Mouse (Mus musculus): ENCODE data around the gene Sun5.
"Not testable (repeated sequence)": the region's sequence is repeated elsewhere in the genome, so short reads cannot be mapped to it uniquely, and the experiment has no call there.

Gene Sun5

GRCm38 (mm10) chr2:153809921-153810320 is 61.0 kb downstream of the Sun5 start:
- in situ Hi-C loops (cut with MboI, MseI): no loop called here

- in situ Hi-C loops (cut with MboI, MseI): no loop called here
These were observed 62.0 kb downstream of the Sun5 start for GRCm38 (mm10) chr2:153808841-153809240.

DNA sequence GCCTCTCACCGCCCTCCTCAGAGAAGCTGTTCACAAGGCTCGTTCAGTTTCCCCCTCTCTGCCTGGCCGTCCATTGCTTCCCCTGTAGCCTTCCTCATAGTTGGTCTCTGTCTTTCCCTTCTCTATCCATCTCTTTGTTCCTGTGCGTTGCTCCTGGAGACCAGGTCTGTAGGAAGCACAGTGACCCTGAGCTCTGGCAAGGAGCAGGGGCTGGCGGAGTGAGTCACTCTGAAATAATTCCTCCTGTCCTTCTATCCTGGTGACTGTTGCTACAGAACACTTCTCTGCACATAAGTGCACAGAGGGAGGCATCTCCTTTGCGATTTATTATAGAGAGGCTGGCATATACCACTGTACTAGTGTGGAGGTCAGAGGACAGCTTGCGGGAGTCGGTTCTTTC is 62.7 kb downstream of the Sun5 start:
- in situ Hi-C loops (cut with MboI, MseI): no loop called here

DNA sequence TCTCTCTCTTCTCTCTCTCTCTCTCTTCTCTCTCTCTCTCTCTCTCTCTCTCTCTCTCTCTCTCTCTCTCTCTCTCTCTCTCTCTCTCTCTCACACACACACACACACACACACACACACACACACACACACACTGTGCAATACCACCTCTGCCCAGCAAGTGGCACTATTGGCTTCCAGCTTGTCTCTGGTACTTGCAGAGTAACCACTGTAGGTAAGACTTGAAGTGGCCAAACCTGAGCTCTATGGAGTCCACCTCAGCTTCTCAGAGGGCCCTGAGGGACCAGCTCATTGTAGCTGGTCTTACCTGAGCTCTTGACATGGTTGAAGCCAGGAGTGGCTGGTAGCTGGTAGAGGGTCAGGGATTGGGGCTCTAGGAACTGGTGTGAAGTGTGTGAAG is 63.4 kb downstream of the Sun5 start:
- in situ Hi-C loops (cut with MboI, MseI): not testable (repeated sequence)
